Mouse (Mus musculus): ENCODE measurements around the gene Rac2. TPM values are rescaled to one million over a fixed set of nuclear protein-coding genes. Genes with fewer than 3 reads are reported as not detected.
A peak's percentile ranks its signal among the peaks of the same experiment; 100 is the strongest.

Gene Rac2
- polyA plus RNA-seq, 1 experiment from 2014 or later: 7.5 TPM

- WGBS: 56% methylated on average over 11 of the region's 11 CpGs
- H3K9ac ChIP-seq (replicated peaks): no peak overlapping the region
- H3K36me3 ChIP-seq: no peaks in the 10 kb centered on the region
- no peak overlapping the region for H3K4me3 ChIP-seq
- ATAC-seq (replicated peaks): no peak
- H3K9me3 ChIP-seq: no peaks in the 10 kb centered on the region
- H3K4me1 ChIP-seq: no peaks in the 10 kb centered on the region
- no peak overlapping the region for H3K4me2 ChIP-seq (replicated peaks)
- no peak overlapping the region for H3K27ac ChIP-seq (replicated peaks)
- no peaks in the 10 kb centered on the region for H3K27me3 ChIP-seq
Observed at GRCm38 (mm10) chr15:78559141-78559979, 13.2 kb downstream of the Rac2 start.

GRCm38 (mm10) chr15:78557693-78558535 lies 14.7 kb downstream of the Rac2 start:
- H3K4me3 ChIP-seq: no peak overlapping the region
- WGBS: 68% methylated on average over 10 of the region's 10 CpGs
- no peak overlapping the region for H3K9ac ChIP-seq (replicated peaks)
- H3K36me3 ChIP-seq: no peaks in the 10 kb centered on the region
- ATAC-seq (replicated peaks): no peak
- H3K4me2 ChIP-seq (replicated peaks): no peak overlapping the region
- H3K27me3 ChIP-seq: no peaks in the 10 kb centered on the region
- H3K4me1 ChIP-seq: no peaks in the 10 kb centered on the region
- no peak overlapping the region for H3K27ac ChIP-seq (replicated peaks)
- no peaks in the 10 kb centered on the region for H3K9me3 ChIP-seq

- no peak for ATAC-seq (replicated peaks)
- Histone ChIP-seq H3K9ac (replicated peaks) (no peak overlapping the region), H3K36me3 (no peaks in the 10 kb centered on the region), H3K9me3 (no peaks in the 10 kb centered on the region), H3K27ac (replicated peaks) (no peak overlapping the region), H3K27me3 (no peaks in the 10 kb centered on the region), H3K4me2 (replicated peaks) (no peak overlapping the region), H3K4me3 (no peak overlapping the region), H3K4me1 (no peaks in the 10 kb centered on the region)
- WGBS: 66% methylated on average over 25 of the region's 25 CpGs
Observed at GRCm38 (mm10) chr15:78554545-78555313, 17.9 kb downstream of the Rac2 start.

- no peaks in the 10 kb centered on the region for H3K9me3 ChIP-seq
- 82% methylated on average over 4 of the region's 4 CpGs for WGBS
- H3K9ac ChIP-seq (replicated peaks): no peak overlapping the region
Observed at GRCm38 (mm10) chr15:78549189-78549734, 23.3 kb downstream of the Rac2 start.

GRCm38 (mm10) chr15:78548711-78549110 lies 23.9 kb downstream of the Rac2 start:
- no peak overlapping the region for H3K4me3 ChIP-seq
- ATAC-seq (replicated peaks): no peak
- H3K36me3 ChIP-seq: no peaks in the 10 kb centered on the region
- no peaks in the 10 kb centered on the region for H3K9me3 ChIP-seq
- H3K4me2 ChIP-seq (replicated peaks): no peak overlapping the region
- no peak overlapping the region for H3K27ac ChIP-seq (replicated peaks)
- H3K27me3 ChIP-seq: no peaks in the 10 kb centered on the region
- H3K4me1 ChIP-seq: peaks cover 20% of the 10 kb centered on the region
- no peak overlapping the region for H3K9ac ChIP-seq (replicated peaks)
- 68% methylated on average over 8 of the region's 8 CpGs for WGBS

More at GRCm38 (mm10) chr15:78549189-78549734, 23.3 kb downstream of the Rac2 start:
- ATAC-seq (replicated peaks): no peak
- H3K27ac ChIP-seq (replicated peaks): no peak overlapping the region
- H3K4me2 ChIP-seq (replicated peaks): no peak overlapping the region
- H3K4me3 ChIP-seq: no peak overlapping the region
- H3K36me3 ChIP-seq: no peaks in the 10 kb centered on the region
- H3K27me3 ChIP-seq: no peaks in the 10 kb centered on the region
- peaks cover 15% of the 10 kb centered on the region for H3K4me1 ChIP-seq

GRCm38 (mm10) chr15:78548336-78548665 lies 24.3 kb downstream of the Rac2 start:
- Histone ChIP-seq H3K4me2 (replicated peaks) (no peak overlapping the region), H3K36me3 (no peaks in the 10 kb centered on the region), H3K9ac (replicated peaks) (no peak overlapping the region), H3K27me3 (no peaks in the 10 kb centered on the region), H3K27ac (replicated peaks) (no peak overlapping the region), H3K4me3 (no peak overlapping the region), H3K4me1 (peaks cover 22% of the 10 kb centered on the region), H3K9me3 (no peaks in the 10 kb centered on the region)
- 24% methylated on average over 3 of the region's 3 CpGs for WGBS
- no peak for ATAC-seq (replicated peaks)

- H3K4me2 ChIP-seq (replicated peaks): no peak overlapping the region
- H3K4me1 ChIP-seq: peaks cover 27% of the 10 kb centered on the region
- no peaks in the 10 kb centered on the region for H3K27me3 ChIP-seq
- no peak for ATAC-seq (replicated peaks)
- H3K36me3 ChIP-seq: no peaks in the 10 kb centered on the region
- no peak overlapping the region for H3K9ac ChIP-seq (replicated peaks)
- H3K9me3 ChIP-seq: no peaks in the 10 kb centered on the region
- WGBS: 51% methylated on average over 5 of the region's 5 CpGs
- H3K27ac ChIP-seq (replicated peaks): no peak overlapping the region
- no peak overlapping the region for H3K4me3 ChIP-seq
Observed at GRCm38 (mm10) chr15:78547415-78548335, 24.9 kb downstream of the Rac2 start.

- H3K4me2 ChIP-seq (replicated peaks): no peak overlapping the region
- H3K27ac ChIP-seq (replicated peaks): no peak overlapping the region
- H3K9me3 ChIP-seq: no peaks in the 10 kb centered on the region
- no peaks in the 10 kb centered on the region for H3K27me3 ChIP-seq
- 94% methylated on average over 4 of the region's 4 CpGs for WGBS
- H3K9ac ChIP-seq (replicated peaks): no peak overlapping the region
- H3K4me3 ChIP-seq: no peak overlapping the region
- peaks cover 43% of the 10 kb centered on the region for H3K4me1 ChIP-seq
- H3K36me3 ChIP-seq: no peaks in the 10 kb centered on the region
- no peak for ATAC-seq (replicated peaks)
Observed at GRCm38 (mm10) chr15:78546060-78546459, 26.5 kb downstream of the Rac2 start.

GRCm38 (mm10) chr15:78544561-78545001 lies 28.0 kb downstream of the Rac2 start, which contains the start of gene Sstr3:
TSS of gene Sstr3 (minus strand) at chr15:78544685.
- peak within 1 kb of the TSS; percentile 68 for H3K27ac ChIP-seq (replicated peaks)
- H3K4me1 ChIP-seq: peaks cover 47% of the 10 kb centered on the region
- H3K4me2 ChIP-seq (replicated peaks): peak within 1 kb of the TSS; percentile 40
- peak within 1 kb of the TSS; percentile 13; the same call in 1 of the 2 replicates for H3K4me3 ChIP-seq
- no peaks in the 10 kb centered on the region for H3K9me3 ChIP-seq
- 10% methylated on average over 14 of the region's 14 CpGs for WGBS
- H3K9ac ChIP-seq (replicated peaks): peak within 1 kb of the TSS; percentile 36
- H3K36me3 ChIP-seq: no peaks in the 10 kb centered on the region
- no peaks in the 10 kb centered on the region for H3K27me3 ChIP-seq
- peak; percentile 31; the same call in 1 of the 2 replicates for ATAC-seq (replicated peaks)

GRCm38 (mm10) chr15:78544041-78544440 lies 28.5 kb downstream of the Rac2 start:
- Histone ChIP-seq H3K4me1 (peaks cover 47% of the 10 kb centered on the region), H3K9me3 (no peaks in the 10 kb centered on the region), H3K9ac (replicated peaks) (no peak overlapping the region), H3K27me3 (no peaks in the 10 kb centered on the region), H3K4me3 (no peak overlapping the region), H3K27ac (replicated peaks) (peak overlapping the region; percentile 68), H3K36me3 (no peaks in the 10 kb centered on the region), H3K4me2 (replicated peaks) (peak overlapping the region; percentile 40)
- ATAC-seq (replicated peaks): no peak
- WGBS: 73% methylated on average over 15 of the region's 15 CpGs
